Comparison of ENCODE assay signal across 14 mouse cellular contexts in the genomic region with DNA sequence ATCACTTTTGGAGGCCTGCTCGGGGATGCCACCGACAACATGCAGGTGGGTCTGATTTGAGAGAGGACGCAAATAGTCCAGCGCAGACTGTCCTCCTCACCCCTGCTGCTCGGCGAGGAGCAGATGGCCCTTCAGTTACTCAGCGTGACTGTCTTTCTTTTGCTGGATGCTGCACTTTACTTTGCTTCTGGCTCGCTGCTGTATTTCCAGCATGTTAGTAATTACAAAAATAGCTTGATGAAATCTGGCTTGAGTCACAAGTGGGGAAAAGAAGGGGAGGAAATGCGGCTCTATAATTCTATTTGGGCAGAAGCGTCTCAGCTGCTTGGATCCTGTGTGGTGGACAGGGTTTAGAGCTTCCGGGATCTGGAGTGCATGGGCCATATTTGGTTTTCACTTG.
DNase-seq lines count a peak whose midpoint lies in the region; ATAC-seq and TF ChIP-seq lines count a peak whose summit lies in the region.
"Had no signal": no experiment of that assay in that cellular context is flagged by ENCODE, and none has a peak within 500 bp of the region (broad histone marks: within the 10 kb centered on the region; RNA-seq: fewer than 3 reads in every experiment).

No protein-coding gene starts in this region.

- 29% methylated on average over 11 of the region's 11 CpGs for WGBS in olfactory bulb, adult 2 months
- WGBS in intestine, postnatal 0 days: 72% methylated on average over 11 of the region's 11 CpGs

- DNase-seq in cerebellum, adult 18-20 months: peak; percentile 69 to 79
- peak; percentile 76 to 78 for DNase-seq in cerebellum, postnatal 25 days
- DNase-seq in layer of hippocampus, adult 9-11 months: peak; percentile 77
- DNase-seq in lung, postnatal 4 days: no peak
- no peak for DNase-seq in heart, postnatal 10 days
- no peak for DNase-seq in B cell, adult 2 months
- DNase-seq: gastrocnemius, postnatal 36 days; heart, postnatal 4 days; kidney, adult 9 months; thymus, adult 2 months had no signal

- ATAC-seq in intestine, postnatal 0 days: no peak

- no peak for TF ChIP-seq POLR2A in olfactory bulb, adult 2 months (IDR thresholded peaks at IDR 0.05; ENCODE audit: insufficient read depth, low read depth, low read length)

- H3K36me3 ChIP-seq in intestine, postnatal 0 days (ENCODE audit: control insufficient read depth, insufficient read depth): peaks cover 4% of the 10 kb centered on the region; the same call in 1 of the 2 replicates
- H3K36me3 ChIP-seq: limb, embryonic 15.5 days had no signal

- H3K4me1 ChIP-seq in olfactory bulb, adult 2 months (ENCODE audit: control insufficient read depth, insufficient read depth, low read length): peaks cover 10% of the 10 kb centered on the region
- no peaks in the 10 kb centered on the region for H3K4me1 ChIP-seq in intestine, postnatal 0 days (replicated peaks; ENCODE audit: control insufficient read depth, insufficient read depth, low read length)
- H3K4me1 ChIP-seq: limb, embryonic 15.5 days had no signal

- H3K4me3 ChIP-seq in olfactory bulb, adult 2 months (ENCODE audit: insufficient read depth, low read depth, low read length): no peak overlapping the region
- H3K4me3 ChIP-seq in intestine, postnatal 0 days (ENCODE audit: low read depth, low read length): no peak overlapping the region
- H3K4me3 ChIP-seq: limb, embryonic 15.5 days; myocyte had no signal

- no peak overlapping the region for H3K9ac ChIP-seq in intestine, postnatal 0 days (ENCODE audit: low read depth, low read length)
- H3K9ac ChIP-seq: limb, embryonic 15.5 days had no signal

- no peak overlapping the region for H3K4me2 ChIP-seq in intestine, postnatal 0 days (replicated peaks; ENCODE audit: low read depth)
- H3K4me2 ChIP-seq: limb, embryonic 15.5 days had no signal

- TF ChIP-seq CTCF in olfactory bulb, adult 2 months (IDR thresholded peaks at IDR 0.05; ENCODE audit: insufficient read depth, low read depth, low read length): no peak
- TF ChIP-seq CTCF in intestine, postnatal 0 days (IDR thresholded peaks at IDR 0.05; ENCODE audit: low read depth): no peak

- H3K9me3 ChIP-seq in intestine, postnatal 0 days (ENCODE audit: control insufficient read depth): no peaks in the 10 kb centered on the region
- H3K9me3 ChIP-seq: limb, embryonic 15.5 days had no signal

- peak overlapping the region; percentile 86 for H3K27ac ChIP-seq in olfactory bulb, adult 2 months (ENCODE audit: insufficient read depth, low read depth, low read length)
- H3K27ac ChIP-seq in intestine, postnatal 0 days (ENCODE audit: low read depth, low read length): no peak overlapping the region
- H3K27ac ChIP-seq: limb, embryonic 15.5 days had no signal

- intact Hi-C loops in heart, postnatal 10 days (cut with DNase I): no loop called here

- H3K27me3 ChIP-seq in intestine, postnatal 0 days (replicated peaks; ENCODE audit: control insufficient read depth, insufficient read depth, low read length): no peaks in the 10 kb centered on the region
- H3K27me3 ChIP-seq: limb, embryonic 15.5 days had no signal

Comparison
In these comparisons a context has a peak if more than half of its experiments do, and no peak if none do; other contexts are left out.
1. DNase-seq: peak in cerebellum, adult 18-20 months (2 of 2), cerebellum, postnatal 25 days (2 of 2) and layer of hippocampus, adult 9-11 months (single experiment); none in lung, postnatal 4 days (0 of 2), heart, postnatal 10 days (0 of 2) and B cell, adult 2 months (0 of 2).